In genomic region chr11:8653800-8654295, GRCm38 (mm10) we compare ENCODE assay signal across 7 mouse cellular contexts. TPM values are rescaled to one million over a fixed set of nuclear protein-coding genes. Genes with fewer than 3 reads are reported as not detected.
DNase-seq lines count a peak whose midpoint lies in the region.

No protein-coding gene starts in this region.

- intact Hi-C loops in heart, postnatal 14 days (cut with DNase I) = no loop called here

- DNase-seq in right cerebral cortex, adult 18-20 months = peak; percentile 47
- DNase-seq in right cerebral cortex, postnatal 14 days = no peak
- peak; percentile 80 to 83 for DNase-seq in cerebellum, postnatal 14 days
- peak; percentile 21 to 49 for DNase-seq in heart, postnatal 14 days
- peak; percentile 33 to 46 for DNase-seq in layer of hippocampus, postnatal 10 days (ENCODE audit: low spot score in 2 of 2)
- no peak for DNase-seq in thymus, postnatal 4 days
- DNase-seq in thymus, postnatal 36 days = no peak

RNA-seq across cellular contexts. Expression of gene Tns3, which starts 10.5 kb away (rescaled TPM):
- 10 to 100 TPM; 21.1 to 23.2 TPM for total RNA-seq in heart, postnatal 14 days (2021)
- total RNA-seq in layer of hippocampus, postnatal 10 days (2021) = 10 to 100 TPM; 39.5 to 42.5 TPM

Comparison
In these comparisons a context has a peak if more than half of its experiments do, and no peak if none do; other contexts are left out.
1. DNase-seq: peak in right cerebral cortex, adult 18-20 months (single experiment), cerebellum, postnatal 14 days (2 of 2), heart, postnatal 14 days (2 of 2) and layer of hippocampus, postnatal 10 days (2 of 2); none in right cerebral cortex, postnatal 14 days (single experiment), thymus, postnatal 4 days (single experiment) and thymus, postnatal 36 days (0 of 2).